Mouse (Mus musculus): Measurements from ENCODE around the gene Atl2.

Gene Atl2

DNA sequence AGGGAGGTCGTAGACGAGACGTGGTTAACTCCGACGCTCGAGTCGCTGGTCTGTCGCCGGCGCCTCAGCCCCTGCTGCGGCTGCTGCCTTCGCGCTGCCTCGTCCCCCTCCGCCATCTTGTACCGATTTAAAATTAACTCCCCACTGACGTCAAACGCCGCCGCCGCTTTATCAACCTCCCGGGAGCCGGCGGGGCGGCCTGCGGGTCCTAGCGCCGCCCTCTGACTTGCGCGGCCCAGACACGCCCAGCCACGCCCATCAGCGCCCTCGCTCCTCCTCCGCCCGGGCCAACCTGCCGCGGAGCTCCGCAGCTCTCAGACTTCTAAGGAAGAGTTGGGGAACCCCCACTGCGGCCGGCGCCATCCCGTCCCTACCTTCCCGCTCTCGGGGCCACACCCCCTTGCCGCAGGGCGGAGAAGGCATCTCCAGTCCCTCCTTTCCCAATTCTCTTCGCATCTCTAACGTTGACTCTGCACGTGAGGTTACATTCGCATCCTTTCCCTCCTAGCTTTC lies at the start of gene Atl2:
Gene Atl2, minus strand, starts transcription at position 213 of the 513 bp plus-strand sequence.
- DNase-seq (ENCODE audit: low spot score in 2 of 2), result peak; percentile 96 to 98

- DNase-seq (ENCODE audit: low spot score in 2 of 2), result no peak
Observed at GRCm38 (mm10) chr17:79944851-79945250, 48.9 kb upstream of the Atl2 start.

DNA sequence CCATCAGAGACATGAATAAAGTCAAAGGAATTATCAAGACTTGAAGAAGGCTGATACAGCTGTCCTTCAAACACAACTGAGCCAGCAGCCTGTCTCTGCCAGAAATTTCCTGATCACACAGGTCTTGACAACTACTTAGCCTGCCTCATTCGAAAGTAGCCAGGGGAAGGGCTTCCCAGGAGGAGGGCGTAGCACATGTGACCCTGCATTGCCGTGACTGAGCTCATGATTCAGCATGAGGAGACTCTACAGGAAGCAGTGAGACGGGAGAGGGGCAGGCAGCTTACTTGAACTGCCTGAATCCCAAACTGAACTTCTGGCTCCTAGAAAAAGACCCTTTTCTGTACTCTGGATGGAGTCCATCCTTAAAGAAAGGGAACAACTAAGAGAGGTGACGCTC lies 46.5 kb upstream of the Atl2 start:
- no peak for DNase-seq (ENCODE audit: low spot score in 2 of 2)

- no peak for DNase-seq (ENCODE audit: low spot score in 2 of 2)
Observed at GRCm38 (mm10) chr17:79939133-79939532, 43.2 kb upstream of the Atl2 start.

DNA sequence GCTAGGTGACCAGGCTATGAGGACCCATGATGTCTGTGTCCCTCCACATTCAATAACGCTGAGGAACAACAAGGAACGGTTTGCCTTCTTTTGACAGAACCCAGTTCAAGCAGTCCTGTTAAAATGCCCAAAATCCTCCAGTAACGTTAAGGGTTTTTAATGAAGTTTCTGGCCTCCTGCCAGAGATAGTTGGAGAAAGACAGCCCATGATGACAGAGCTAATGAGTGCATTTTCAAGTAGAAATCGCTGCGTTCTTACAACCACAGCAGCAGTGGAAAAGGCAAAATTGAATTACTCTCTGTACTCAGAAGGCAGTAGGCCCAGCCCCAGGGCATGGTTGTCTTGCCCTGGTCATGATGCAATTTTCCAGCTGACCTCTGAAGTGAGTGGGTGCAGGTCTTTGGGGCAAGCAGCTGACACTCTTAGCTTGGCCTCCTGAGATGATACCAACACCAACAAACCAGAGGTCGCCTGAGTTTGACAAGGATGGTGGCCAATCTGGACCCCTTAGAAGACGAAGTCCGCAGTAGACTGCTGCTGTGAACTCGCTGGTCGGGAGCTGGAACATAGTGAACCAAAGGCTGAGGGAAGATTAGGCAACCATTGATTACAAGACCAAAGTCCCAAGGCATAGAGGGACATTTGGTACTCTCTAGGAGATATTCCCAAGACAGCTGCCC lies 42.1 kb upstream of the Atl2 start:
- DNase-seq (ENCODE audit: low spot score in 2 of 2), result no peak

GRCm38 (mm10) chr17:79934370-79934769 lies 38.4 kb upstream of the Atl2 start:
- DNase-seq (ENCODE audit: low spot score in 2 of 2), result no peak

DNA sequence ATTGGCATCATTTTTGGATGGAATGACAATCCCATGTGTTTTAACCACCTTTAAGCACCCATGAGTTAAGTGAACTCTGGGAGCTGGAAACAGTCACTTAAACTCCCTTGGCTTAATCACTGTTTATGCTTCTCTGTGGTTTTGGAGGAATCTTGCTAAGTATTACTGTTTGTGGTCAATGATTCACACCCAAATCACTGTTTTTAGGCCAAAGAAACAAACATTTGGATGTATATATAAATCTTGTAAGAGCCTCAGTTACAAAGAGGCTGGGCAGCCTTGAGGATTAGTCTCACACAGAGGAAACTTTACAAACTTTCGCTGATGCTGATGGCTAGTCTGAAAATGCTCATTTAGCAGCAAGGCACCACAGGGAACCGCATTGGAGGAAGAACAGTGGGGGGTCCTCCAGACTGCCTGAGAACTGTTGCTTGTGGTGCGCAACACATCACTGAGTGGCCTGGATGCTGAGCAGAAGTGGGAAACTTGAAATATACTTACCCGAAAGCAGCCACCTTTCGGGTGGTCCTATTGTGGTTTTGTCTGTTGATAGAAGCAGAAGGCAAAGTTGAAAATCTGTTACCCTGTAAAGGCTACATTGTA lies 36.9 kb upstream of the Atl2 start:
- DNase-seq (ENCODE audit: low spot score in 2 of 2), result no peak

GRCm38 (mm10) chr17:79927110-79927509 lies 31.2 kb upstream of the Atl2 start:
- DNase-seq (ENCODE audit: low spot score in 2 of 2), result no peak

GRCm38 (mm10) chr17:79926486-79926885 lies 30.6 kb upstream of the Atl2 start:
- DNase-seq (ENCODE audit: low spot score in 2 of 2), result no peak

GRCm38 (mm10) chr17:79925865-79926421 lies 30.0 kb upstream of the Atl2 start:
- DNase-seq (ENCODE audit: low spot score in 2 of 2), result no peak

DNA sequence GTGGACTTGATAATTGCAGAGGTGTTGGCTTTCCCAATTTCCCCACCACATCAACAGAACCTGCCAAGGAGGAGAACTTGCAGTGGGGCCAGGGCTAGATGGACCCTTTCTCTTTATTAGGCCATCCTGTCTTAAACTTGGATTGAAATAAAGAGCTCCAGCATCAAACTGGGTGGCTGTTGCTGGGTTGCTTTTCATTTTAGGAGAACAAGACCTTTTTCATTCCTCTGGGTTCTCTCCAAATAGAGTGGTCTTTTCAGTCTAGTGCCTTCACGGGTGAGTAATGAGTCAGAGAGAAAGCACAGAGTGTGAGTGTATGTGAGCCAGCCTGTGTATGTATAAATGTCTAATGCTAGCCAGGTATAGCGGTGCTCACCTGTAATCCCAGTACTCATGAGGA lies 24.4 kb upstream of the Atl2 start:
- no peak for DNase-seq (ENCODE audit: low spot score in 2 of 2)

GRCm38 (mm10) chr17:79919566-79920350 lies 23.8 kb upstream of the Atl2 start:
- no peak for DNase-seq (ENCODE audit: low spot score in 2 of 2)

DNA sequence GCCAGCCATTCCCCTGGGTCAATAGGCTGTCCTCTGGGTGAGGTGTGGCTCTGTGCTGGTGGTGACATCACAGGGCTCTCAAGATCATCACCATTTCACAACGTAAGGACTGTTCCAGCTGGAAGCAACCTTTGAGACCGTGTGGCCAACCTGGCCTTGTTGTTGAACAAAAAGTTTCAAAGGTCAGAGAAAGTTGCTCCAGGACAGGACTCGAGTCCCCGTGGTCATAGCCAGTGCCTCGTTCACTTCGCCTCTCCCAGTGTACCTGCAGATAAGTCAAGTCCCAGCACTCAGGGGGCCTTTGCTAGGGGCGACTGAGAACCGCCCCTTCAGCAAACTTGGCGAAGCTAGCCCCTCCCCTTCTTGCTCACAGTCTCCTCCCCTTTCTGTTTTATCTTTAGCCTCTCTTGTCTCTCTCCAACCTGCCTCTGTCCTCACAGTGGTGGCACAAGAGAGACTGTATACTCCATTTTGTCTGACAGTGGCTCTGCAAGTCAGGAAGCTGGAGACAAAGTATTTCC lies 22.6 kb upstream of the Atl2 start:
- DNase-seq (ENCODE audit: low spot score in 2 of 2), result peak; percentile 26 to 61

- no peak for DNase-seq (ENCODE audit: low spot score in 2 of 2)
Observed at GRCm38 (mm10) chr17:79916996-79917395, 21.1 kb upstream of the Atl2 start.

DNA sequence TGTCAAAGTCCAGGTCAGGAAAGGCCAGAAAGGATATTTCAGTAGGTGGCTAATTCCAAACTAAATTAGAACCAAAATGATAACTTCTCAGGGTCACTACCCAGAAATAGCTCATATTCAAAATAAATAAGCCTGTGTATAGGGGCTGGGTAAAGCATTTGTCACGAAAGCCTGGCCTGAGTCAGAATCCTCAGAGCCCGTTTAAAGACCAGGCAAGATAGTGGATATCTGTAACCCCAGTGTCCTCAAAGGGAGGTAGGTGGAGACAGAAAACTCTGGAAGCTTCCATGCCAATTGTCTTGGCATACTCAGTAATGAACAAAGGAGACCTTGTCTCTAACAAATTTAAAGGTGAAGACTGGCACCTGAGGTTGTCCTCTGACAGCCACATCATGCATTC lies 16.3 kb upstream of the Atl2 start:
- no peak for DNase-seq (ENCODE audit: low spot score in 2 of 2)

DNA sequence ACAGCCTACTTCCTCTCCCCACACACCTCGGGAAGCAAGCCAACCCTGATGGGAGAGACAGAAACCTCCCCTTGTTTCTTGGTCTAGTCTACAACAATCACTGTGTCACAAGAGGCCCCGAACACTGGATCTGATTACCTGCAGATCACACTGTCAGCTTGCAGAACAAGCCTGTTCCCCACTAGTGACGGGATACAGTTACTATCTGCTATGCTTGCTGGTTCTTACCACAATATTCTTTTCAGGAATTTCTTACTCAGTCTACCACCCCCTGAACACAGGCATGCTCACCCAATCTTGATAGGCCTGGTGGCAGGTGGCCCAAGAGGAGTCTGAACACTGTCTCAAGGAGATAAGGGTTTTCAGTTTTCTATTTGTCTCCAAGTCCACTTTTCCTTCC lies 15.8 kb upstream of the Atl2 start:
- no peak for DNase-seq (ENCODE audit: low spot score in 2 of 2)

DNA sequence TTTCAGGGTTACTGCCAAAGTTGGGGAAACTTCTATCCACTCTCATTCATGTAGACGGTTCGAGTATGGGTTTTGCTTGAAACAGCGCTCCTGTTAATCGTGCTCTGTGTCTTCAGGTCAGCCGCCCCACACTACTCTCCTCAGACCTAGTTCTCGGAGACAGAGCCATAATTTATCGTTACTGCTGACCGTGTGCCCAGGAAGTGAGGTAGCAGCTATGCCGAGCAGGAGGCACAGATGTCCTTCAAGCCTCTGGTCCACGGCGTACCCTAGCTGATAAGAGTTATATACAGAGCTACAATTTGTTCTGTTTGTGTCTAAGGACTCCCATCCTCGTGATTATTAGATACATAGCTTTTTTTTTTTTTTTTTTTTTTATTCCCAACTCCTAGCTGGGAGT lies 13.6 kb upstream of the Atl2 start:
- DNase-seq (ENCODE audit: low spot score in 2 of 2), result no peak

DNA sequence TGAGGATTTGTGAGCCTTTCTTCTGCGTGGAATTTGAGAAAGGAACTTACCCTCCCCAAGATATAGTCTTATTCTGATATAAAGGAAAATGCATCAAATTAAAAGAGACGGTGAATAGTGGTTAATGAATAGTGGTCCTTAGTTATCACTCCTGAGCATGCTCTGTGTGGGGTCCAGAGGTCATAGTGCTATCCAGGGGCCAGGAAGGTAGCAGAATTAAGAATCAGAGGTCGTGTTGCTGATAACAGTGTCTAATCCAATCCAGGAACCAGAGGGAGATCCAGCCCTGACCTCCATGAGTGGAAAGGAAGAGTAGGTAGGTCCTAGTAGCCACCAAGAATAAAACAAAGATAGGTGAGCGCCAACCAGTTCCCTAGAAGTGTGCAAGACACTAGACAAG lies 11.8 kb upstream of the Atl2 start:
- DNase-seq (ENCODE audit: low spot score in 2 of 2), result no peak

DNA sequence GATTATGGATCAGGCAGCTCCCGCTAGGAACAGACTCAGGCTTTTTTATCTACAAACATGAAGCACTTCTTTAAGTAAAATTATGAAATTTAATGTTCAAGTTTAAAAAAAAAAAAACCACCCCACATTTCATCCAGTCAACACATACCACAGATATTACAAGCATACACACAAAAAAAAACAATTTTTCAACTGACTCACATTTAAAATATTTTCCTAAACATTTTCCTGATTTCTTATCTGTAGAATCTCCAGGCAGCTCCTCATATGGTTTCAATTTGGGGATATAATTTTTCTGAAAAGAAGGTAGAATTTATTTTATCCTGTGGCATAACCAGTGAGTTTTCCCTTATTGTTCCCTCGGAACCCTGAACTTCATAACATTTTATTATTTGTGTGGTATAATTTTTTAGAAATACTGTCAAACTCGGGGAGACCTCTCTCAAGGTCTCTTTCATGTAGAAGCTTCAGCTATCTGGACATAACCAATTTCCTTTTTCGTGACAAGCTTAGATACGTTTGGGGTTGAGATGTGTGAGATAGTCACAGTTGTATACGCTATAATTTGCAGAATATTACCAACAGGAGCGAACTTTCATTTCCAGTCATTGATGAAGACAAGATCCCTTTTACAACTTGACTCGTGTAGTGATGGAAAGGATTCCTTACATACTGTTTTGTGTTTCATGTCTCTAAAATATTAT lies 11.0 kb upstream of the Atl2 start:
- no peak for DNase-seq (ENCODE audit: low spot score in 2 of 2)

- no peak for DNase-seq (ENCODE audit: low spot score in 2 of 2)
Observed at GRCm38 (mm10) chr17:79904593-79904992, 8.7 kb upstream of the Atl2 start.

DNA sequence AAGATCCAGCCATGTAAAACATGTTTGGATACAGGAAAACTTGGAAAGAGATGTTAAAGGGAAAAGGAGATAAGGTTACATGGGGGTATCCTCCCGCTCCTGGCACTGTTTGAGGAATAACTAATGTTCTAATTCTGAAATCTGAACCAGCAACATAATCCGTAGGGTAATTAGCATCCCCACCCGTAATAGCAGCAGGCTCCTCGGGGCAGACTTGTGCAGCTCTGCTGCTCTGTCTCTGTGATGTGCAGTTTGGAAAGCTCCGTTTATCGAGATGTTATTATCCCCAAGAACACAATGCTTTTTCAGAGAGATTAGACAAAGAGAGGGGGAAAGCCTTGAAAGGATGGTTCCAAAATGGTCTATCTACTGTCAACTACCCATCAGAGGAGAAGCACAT lies 5.3 kb upstream of the Atl2 start:
- DNase-seq (ENCODE audit: low spot score in 2 of 2), result no peak

Data from spleen, postnatal 4 days (tissue).